Mouse (Mus musculus) E14TG2a.4 (cell line): ENCODE results near the gene Olfr340.
"Not testable (repeated sequence)": the region's sequence is repeated elsewhere in the genome, so short reads cannot be mapped to it uniquely, and the experiment has no call there.

Experiments used
- CTCF ChIP-seq: conservative IDR thresholded peaks from 2 replicates; pipeline ENCODE4 v1.5.1; 2014; ENCODE audit warnings: low read length
- NANOG ChIP-seq: IDR thresholded peaks from 2 replicates; pipeline ENCODE4 v1.6.1; 2014; ENCODE audit warnings: borderline replicate concordance, low read length, mixed read lengths
- POU5F1 ChIP-seq: IDR thresholded peaks from 2 replicates; pipeline ENCODE4 v1.6.1; 2014; ENCODE audit warnings: low read length, borderline replicate concordance

- TF ChIP-seq CTCF, POU5F1: not testable (repeated sequence)
- peak; percentile 28; the same call in 1 of the 2 replicates for TF ChIP-seq NANOG
These were observed 37.2 kb upstream of the Olfr340 start for GRCm38 (mm10) chr2:36415174-36415573.
